Mouse (Mus musculus) kidney, embryonic 15.5 days (tissue): ENCODE measurements around the gene Ripk1. TPM values are rescaled to one million over a fixed set of nuclear protein-coding genes. Genes with fewer than 3 reads are reported as not detected.
A peak's percentile ranks its signal among the peaks of the same experiment; 100 is the strongest.

Experiments used
- ATAC-seq: fragments of 200-750 bp; cut with Nextera tagmentation; replicated peaks from 2 replicates; pipeline ENCODE4 v1.8.0; 2017; ENCODE audit warnings: moderate TSS enrichment; ENCODE audit not compliant: low FRiP score
- H3K27ac ChIP-seq: fragments of 300-500 bp; sonication (generic); 2 replicates; pipeline ENCODE4 v1.5.1; 2015; ENCODE audit warnings: mild to moderate bottlenecking, inconsistent platforms
- H3K27me3 ChIP-seq: fragments of 300-500 bp; sonication (generic); 2 replicates; pipeline ENCODE4 v1.6.1; 2015; ENCODE audit warnings: inconsistent platforms
- H3K36me3 ChIP-seq: fragments of 300-500 bp; sonication (generic); 2 replicates; pipeline ENCODE4 v1.6.1; 2015; ENCODE audit warnings: inconsistent platforms
- H3K4me1 ChIP-seq: fragments of 300-500 bp; sonication (generic); 2 replicates; pipeline ENCODE4 v1.6.1; 2015; ENCODE audit warnings: inconsistent platforms
- H3K4me2 ChIP-seq: fragments of 300-500 bp; sonication (generic); 2 replicates; pipeline ENCODE4 v1.6.1; 2015; ENCODE audit warnings: moderate library complexity, mild to moderate bottlenecking, inconsistent platforms
- H3K4me3 ChIP-seq: fragments of 300-500 bp; sonication (generic); replicated peaks from 2 replicates; pipeline ENCODE4 v1.5.1; 2015; ENCODE audit warnings: mild to moderate bottlenecking, inconsistent platforms
- H3K9ac ChIP-seq: fragments of 300-500 bp; sonication (generic); 2 replicates; pipeline ENCODE4 v1.6.1; 2015; ENCODE audit warnings: mild to moderate bottlenecking, inconsistent platforms
- H3K9me3 ChIP-seq: fragments of 300-500 bp; sonication (generic); replicated peaks from 2 replicates; pipeline ENCODE4 v1.6.1; 2016; ENCODE audit warnings: inconsistent platforms
- WGBS: fragments of 180-500 bp; shearing (Covaris S2); methylation state at CpG from one replicate; pipeline ENCODE4 v1.1.7; 2015; ENCODE audit warnings: mixed read lengths; 5-methylcytosine and 5-hydroxymethylcytosine counted together
- polyA plus RNA-seq: library from polyadenylated mRNA; unstranded; fragments of >200 nt; fragmentation: Nextera tagmentation; extraction: Ambion mirVana; gene quantifications from 2 replicates; pipeline ENCODE4 v1.2.1, GENCODE M21; 2015

Gene Ripk1
- polyA plus RNA-seq, 1 experiment from 2014 or later, result 18.6 TPM

DNA sequence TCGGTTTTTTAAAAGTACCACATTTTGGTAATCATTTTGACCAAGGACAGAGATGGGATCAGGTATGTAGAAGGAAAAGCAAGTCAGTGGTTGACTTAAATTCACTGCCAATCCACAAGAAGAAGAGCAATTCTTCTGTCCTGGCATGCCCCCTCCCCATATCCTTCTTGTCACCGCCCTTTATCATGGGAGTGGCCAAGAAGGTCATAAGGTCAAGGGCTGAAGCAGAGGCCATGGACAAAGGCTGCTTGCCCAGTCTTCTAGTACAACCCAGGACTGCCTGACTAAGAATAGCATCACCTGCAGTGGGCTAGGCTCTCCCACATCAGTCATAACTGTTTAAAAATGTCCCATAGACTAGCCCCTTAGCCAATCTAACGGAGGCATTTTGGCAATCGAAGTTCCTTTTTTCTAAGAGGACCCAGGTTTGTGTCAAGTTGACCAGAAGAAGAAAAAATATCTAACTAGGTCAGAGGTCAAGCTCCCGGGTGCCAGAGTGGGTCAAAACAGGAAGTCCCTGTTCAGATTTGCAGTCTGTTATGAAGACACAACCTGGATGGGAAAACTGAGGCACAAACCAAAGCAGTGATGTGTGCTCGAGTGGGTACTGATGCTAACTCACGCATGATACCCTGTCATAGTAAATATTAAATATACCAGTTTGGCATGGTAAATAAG lies 41.7 kb downstream of the Ripk1 start:
- no peaks in the 10 kb centered on the region for H3K9me3 ChIP-seq
- no peak overlapping the region for H3K9ac ChIP-seq
- H3K27ac ChIP-seq, result no peak overlapping the region
- no peaks in the 10 kb centered on the region for H3K27me3 ChIP-seq
- ATAC-seq, result no peak
- H3K36me3 ChIP-seq, result peaks cover 16% of the 10 kb centered on the region
- H3K4me3 ChIP-seq, result no peak overlapping the region
- peaks cover 9% of the 10 kb centered on the region for H3K4me1 ChIP-seq
- no peak overlapping the region for H3K4me2 ChIP-seq
- WGBS, result 69% methylated on average over 7 of the region's 7 CpGs

DNA sequence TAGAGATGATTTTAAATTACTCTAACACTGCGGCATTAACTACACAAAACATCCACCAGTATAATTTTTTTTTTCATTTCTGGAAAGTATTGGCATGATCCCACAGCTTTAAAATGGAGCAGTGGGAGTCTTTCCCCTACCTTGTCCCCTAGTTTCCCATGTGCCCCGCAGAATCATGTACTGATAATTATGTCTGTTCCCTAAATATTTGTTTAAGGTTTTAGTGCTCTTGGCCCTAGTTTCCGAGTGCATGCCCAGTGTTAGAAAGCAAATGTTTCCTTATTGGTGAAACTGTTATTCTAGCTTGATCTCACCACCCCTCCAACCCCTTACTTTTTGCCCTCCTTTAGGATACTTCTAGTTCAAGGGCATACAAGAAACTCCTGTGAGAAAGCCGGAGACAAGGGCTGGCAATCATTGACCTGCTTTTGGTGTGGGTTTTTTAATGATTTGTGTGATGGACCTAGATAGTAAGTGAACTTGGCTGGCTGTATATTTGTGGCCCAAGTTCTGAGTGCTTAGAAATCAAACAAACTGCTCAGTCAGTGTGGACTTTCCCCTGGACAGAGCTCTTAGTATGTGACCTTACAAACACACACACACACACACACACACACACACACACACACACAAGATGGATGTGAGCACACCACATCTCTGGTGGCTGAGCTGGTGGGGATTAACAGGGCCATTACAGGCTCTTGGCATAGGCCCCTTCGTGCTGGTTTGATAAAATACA lies 43.5 kb downstream of the Ripk1 start:
- H3K9me3 ChIP-seq, result no peaks in the 10 kb centered on the region
- 65% methylated on average over 5 of the region's 5 CpGs for WGBS
- no peak overlapping the region for H3K27ac ChIP-seq
- H3K27me3 ChIP-seq, result no peaks in the 10 kb centered on the region
- H3K4me2 ChIP-seq, result no peak overlapping the region
- H3K9ac ChIP-seq, result no peak overlapping the region
- peak; percentile 58 for ATAC-seq
- 0 out of 2 replicates have a peak, but pooled peaks cover 2% of the 10 kb centered on the region for H3K4me1 ChIP-seq
- peaks cover 30% of the 10 kb centered on the region for H3K36me3 ChIP-seq
- no peak overlapping the region for H3K4me3 ChIP-seq

DNA sequence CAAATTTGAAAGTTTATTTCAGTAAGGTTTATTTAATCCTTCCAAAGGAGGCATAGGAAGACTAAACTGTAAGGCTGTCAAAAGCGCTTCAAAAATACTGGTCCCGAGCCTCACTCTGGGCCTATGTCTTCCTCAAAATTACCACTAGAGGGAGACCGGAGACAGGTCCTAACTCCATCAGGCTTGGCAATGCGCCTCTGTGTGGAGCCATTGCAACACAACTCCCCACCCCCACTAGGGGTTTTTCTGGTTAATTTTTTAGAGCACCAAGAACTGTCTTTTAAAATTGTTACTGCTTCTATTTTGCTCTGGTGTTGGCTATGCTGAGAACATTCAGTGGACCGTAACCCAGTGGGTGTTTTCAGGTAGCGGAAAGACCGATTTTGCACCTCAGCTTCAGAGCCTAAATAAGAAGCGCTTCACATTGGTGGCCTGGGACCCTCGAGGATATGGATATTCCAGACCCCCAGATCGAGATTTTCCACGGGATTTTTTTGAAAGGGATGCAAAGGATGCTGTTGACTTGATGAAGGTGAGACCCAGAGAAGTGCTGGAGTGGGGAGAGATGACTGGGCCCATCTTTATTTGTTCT lies 44.4 kb downstream of the Ripk1 start:
- no peaks in the 10 kb centered on the region for H3K27me3 ChIP-seq
- H3K4me2 ChIP-seq, result no peak overlapping the region
- peak; percentile 85 for ATAC-seq
- 43% methylated on average over 11 of the region's 11 CpGs for WGBS
- H3K4me3 ChIP-seq, result no peak overlapping the region
- H3K27ac ChIP-seq, result no peak overlapping the region
- no peak overlapping the region for H3K9ac ChIP-seq
- 0 out of 2 replicates have a peak, but pooled peaks cover 2% of the 10 kb centered on the region for H3K4me1 ChIP-seq
- no peaks in the 10 kb centered on the region for H3K9me3 ChIP-seq
- peaks cover 37% of the 10 kb centered on the region for H3K36me3 ChIP-seq

DNA sequence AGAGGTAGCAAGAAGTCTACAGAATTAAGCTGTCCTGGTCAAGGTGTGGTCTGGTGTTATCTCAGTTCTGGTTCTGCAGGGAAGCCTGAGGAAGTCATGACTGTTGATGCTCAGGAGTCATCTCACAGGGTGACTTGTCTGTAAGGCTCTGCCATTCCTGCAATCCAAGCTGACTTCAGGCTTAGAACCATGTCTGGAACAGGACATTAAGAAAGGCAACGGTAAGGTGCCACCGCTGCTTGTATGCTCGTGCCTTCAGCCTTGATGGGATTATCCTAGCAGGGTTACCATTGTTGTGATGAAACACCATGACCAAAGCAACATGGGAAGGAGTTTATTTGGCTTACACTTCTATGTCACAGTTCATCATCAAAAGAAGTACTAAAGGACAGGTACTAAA lies 45.4 kb downstream of the Ripk1 start:
- Histone ChIP-seq H3K9me3 (no peaks in the 10 kb centered on the region), H3K36me3 (peaks cover 44% of the 10 kb centered on the region), H3K4me2 (no peak overlapping the region), H3K4me3 (no peak overlapping the region), H3K27me3 (no peaks in the 10 kb centered on the region), H3K9ac (no peak overlapping the region), H3K4me1 (0 out of 2 replicates have a peak, but pooled peaks cover 2% of the 10 kb centered on the region), H3K27ac (no peak overlapping the region)
- ATAC-seq, result no peak
- WGBS, result 92% methylated on average over 3 of the region's 3 CpGs

DNA sequence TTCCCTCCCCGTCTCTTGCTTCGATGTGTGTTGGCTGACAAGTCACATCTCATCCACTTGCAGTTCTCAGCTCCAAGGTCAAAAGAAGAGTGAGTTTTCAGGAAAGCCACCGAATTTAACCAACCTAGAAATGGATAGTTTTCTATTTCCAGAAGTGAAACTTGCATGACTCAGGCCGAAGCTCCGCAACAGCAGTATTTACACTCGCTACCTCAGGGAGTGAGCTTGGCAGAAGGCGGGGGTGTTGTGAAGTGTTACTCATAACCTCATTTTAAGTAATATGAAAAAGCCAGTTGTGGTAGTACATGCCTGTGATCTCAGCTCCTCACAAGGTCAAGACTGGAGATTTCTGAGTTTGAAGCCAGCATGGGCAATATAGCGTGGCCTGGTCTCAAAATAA lies 48.3 kb downstream of the Ripk1 start:
- Histone ChIP-seq H3K9ac (no peak overlapping the region), H3K4me1 (peaks cover 18% of the 10 kb centered on the region), H3K27ac (no peak overlapping the region), H3K4me2 (no peak overlapping the region), H3K9me3 (no peaks in the 10 kb centered on the region), H3K36me3 (peaks cover 56% of the 10 kb centered on the region), H3K4me3 (no peak overlapping the region), H3K27me3 (no peaks in the 10 kb centered on the region)
- WGBS, result 94% methylated on average over 8 of the region's 8 CpGs
- ATAC-seq, result no peak

DNA sequence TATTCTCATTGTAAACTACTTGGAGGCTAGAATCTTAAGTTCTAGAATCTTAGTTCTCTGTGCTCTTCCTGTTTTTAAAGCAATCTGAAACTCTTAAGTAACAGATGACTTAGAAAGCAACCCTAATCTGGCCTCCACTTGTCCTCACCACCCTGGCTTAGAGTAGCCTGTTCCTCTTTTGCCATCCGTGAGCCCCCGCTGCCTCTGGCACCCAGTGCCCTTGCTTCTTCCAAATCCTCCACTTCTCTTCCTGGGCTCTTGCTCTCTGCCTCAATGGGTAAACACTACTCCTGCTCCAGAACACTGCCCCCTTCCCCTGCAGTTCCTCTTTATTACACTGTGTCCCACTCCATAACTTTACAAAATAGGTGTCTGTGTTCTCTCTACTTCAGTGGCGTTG lies 49.5 kb downstream of the Ripk1 start:
- no peaks in the 10 kb centered on the region for H3K9me3 ChIP-seq
- H3K4me2 ChIP-seq, result no peak overlapping the region
- no peak overlapping the region for H3K4me3 ChIP-seq
- H3K36me3 ChIP-seq, result peaks cover 66% of the 10 kb centered on the region
- H3K9ac ChIP-seq, result no peak overlapping the region
- no peak for ATAC-seq
- WGBS, result 89% methylated on average over 3 of the region's 3 CpGs
- H3K27ac ChIP-seq, result no peak overlapping the region
- peaks cover 16% of the 10 kb centered on the region for H3K4me1 ChIP-seq
- no peaks in the 10 kb centered on the region for H3K27me3 ChIP-seq

DNA sequence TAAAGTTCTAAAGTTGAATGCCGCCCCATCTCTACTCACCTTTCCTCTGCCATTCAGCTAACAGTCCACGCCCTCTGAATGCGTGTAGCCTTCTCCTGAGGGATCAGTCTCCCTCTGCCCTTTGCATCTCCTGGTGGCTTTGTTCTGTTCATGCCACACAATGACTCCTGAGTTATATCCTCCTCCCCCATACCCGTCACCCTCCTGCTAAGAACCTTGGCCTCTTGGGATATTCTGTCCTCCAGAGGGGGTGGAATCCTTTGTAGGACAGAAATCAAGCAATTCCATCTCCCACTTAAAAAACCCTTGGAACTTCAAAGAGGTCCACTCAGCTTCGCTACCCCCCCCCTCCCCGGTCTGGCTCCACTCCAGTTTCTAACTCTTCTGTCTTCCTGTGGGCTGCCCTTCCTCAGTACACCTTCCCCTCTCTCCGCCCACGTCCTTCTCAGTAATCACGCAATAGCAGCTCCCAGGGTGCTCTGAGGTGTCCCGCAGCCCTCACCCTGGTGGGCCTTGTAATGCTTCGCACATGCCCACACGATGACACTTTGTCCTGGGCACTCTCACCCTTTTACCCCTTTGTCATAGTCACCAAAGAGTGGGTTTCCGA lies 51.6 kb downstream of the Ripk1 start:
- no peak overlapping the region for H3K4me2 ChIP-seq
- H3K27ac ChIP-seq, result 0 out of 2 replicates have a peak overlapping the region, but pooled peaks have one; percentile 41
- H3K36me3 ChIP-seq, result peaks cover 67% of the 10 kb centered on the region
- no peak overlapping the region for H3K9ac ChIP-seq
- peaks cover 16% of the 10 kb centered on the region for H3K4me1 ChIP-seq
- no peaks in the 10 kb centered on the region for H3K27me3 ChIP-seq
- no peaks in the 10 kb centered on the region for H3K9me3 ChIP-seq
- no peak for ATAC-seq
- no peak overlapping the region for H3K4me3 ChIP-seq
- 69% methylated on average over 13 of the region's 13 CpGs for WGBS

DNA sequence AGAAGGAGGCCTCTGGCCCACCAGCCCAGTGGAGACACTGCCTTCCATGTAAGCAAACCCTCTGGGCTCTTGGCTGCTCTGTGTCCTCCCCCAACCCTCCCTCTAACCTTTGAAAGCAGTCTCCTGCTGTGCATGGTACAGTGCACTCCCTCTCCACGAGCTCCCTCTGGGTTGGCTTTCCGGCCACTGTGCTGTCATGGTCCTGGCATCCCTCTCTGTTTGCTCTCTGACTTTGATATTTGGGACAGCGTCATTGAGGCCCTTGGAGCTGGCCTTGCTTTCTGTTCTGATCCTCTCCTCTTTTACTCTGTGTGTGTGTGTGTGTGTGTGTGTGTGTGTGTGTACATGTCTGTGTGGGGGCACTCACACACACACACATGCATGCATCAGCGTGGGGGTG lies 52.2 kb downstream of the Ripk1 start:
- H3K27ac ChIP-seq, result peak overlapping the region; percentile 41; the same call in 1 of the 2 replicates
- WGBS, result 56% methylated on average over 4 of the region's 4 CpGs
- peaks cover 16% of the 10 kb centered on the region for H3K4me1 ChIP-seq

DNA sequence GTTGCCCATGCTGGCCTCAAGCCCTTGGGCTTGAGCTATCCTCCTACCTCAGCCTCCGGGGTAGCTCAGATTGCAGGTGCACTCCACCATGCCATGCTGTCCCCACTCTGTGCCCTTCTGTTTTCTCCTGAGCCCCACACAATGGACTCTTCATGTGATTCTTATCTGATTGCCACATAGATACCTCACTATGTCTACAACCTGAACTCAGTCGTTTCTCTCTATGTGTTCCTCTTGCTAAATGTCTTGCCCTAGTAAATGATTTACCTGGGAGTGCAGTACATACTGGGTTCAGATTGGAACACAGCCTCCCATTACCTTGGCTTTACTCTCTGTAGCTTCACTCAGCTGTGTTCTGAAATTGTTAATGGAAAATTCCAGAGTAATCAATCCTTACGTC lies 52.8 kb downstream of the Ripk1 start:
- Histone ChIP-seq H3K27me3 (no peaks in the 10 kb centered on the region), H3K9me3 (no peaks in the 10 kb centered on the region), H3K36me3 (peaks cover 66% of the 10 kb centered on the region), H3K9ac (no peak overlapping the region), H3K4me2 (no peak overlapping the region), H3K4me3 (no peak overlapping the region), H3K27ac (0 out of 2 replicates have a peak overlapping the region, but pooled peaks have one; percentile 41), H3K4me1 (peaks cover 16% of the 10 kb centered on the region)
- WGBS, result 75% methylated on average over 3 of the region's 3 CpGs
- peak; percentile 64 for ATAC-seq

More for the DNA sequence above, 52.2 kb downstream of the Ripk1 start:
- peaks cover 65% of the 10 kb centered on the region for H3K36me3 ChIP-seq
- no peaks in the 10 kb centered on the region for H3K27me3 ChIP-seq
- H3K4me2 ChIP-seq, result no peak overlapping the region
- peak; percentile 81; the same call in 1 of the 2 replicates for ATAC-seq
- no peak overlapping the region for H3K9ac ChIP-seq
- H3K9me3 ChIP-seq, result no peaks in the 10 kb centered on the region
- no peak overlapping the region for H3K4me3 ChIP-seq

DNA sequence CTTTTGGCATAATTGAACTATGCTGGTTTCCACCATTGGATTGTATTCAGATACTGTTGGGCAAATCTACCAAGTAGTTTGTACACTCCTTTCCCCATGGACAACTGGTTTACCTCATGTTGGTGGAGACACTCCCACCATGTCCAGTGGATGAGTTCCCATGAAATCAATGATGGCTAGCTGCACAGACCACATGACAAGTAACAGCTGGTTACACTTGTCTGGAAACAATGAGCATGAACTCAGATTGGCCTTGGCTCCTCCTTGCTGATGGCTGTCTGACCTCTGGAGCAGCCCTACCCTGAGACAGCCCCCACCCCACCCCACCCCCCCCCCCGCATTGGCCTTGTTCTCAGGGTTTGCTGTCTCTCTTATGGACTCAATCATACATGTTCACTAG lies 55.1 kb downstream of the Ripk1 start:
- Histone ChIP-seq H3K36me3 (peaks cover 62% of the 10 kb centered on the region), H3K4me2 (no peak overlapping the region), H3K9ac (no peak overlapping the region), H3K4me3 (no peak overlapping the region), H3K27me3 (no peaks in the 10 kb centered on the region), H3K9me3 (no peaks in the 10 kb centered on the region), H3K4me1 (peaks cover 16% of the 10 kb centered on the region), H3K27ac (no peak overlapping the region)
- no peak for ATAC-seq
- 100% methylated on average over 1 of the region's 1 CpGs for WGBS

DNA sequence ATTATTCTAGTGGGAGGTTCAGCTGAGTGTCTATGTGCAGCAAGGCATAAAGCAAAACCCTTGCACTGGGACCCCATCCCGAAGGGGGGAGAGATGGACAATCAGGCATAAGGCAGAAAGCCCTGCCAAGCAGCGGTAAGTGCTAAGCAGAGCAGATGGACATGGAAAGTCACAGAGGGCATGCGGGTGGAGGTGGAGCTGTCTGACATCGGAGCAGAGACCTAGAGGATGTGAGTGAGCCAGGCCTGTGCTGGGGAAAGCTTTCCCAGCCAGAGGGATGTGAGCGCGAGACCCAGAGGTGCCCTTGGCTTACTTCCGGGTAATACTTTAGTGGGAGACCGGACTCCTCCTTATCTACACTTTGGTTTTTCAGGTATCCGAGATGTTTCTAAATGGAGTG lies 57.9 kb downstream of the Ripk1 start:
- H3K4me2 ChIP-seq, result no peak overlapping the region
- H3K4me3 ChIP-seq, result no peak overlapping the region
- no peaks in the 10 kb centered on the region for H3K9me3 ChIP-seq
- no peak overlapping the region for H3K9ac ChIP-seq
- ATAC-seq, result no peak
- H3K27ac ChIP-seq, result no peak overlapping the region
- 89% methylated on average over 9 of the region's 9 CpGs for WGBS
- H3K36me3 ChIP-seq, result peaks cover 72% of the 10 kb centered on the region
- H3K4me1 ChIP-seq, result no peaks in the 10 kb centered on the region; the same call in 1 of the 2 replicates
- H3K27me3 ChIP-seq, result no peaks in the 10 kb centered on the region

DNA sequence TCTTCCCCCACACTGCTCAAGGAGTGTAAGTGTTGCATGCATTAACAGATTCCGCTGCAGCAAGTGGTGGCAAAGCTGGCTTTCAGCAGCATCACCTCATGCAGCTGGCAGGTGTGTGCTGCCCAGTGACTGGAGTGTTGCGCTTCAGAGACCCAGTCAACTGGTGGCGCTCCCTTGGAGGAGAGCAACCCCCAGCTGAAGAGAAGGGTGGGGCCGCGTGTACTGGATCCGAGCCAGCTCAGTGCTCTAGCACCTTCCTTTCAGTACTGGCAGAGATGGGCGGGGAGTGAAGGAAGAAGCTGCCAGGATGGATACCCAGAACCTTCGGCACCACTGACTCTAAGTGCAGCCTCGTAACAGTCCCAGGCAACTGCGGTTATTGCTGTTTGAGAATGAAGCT lies 60.3 kb downstream of the Ripk1 start:
- 85% methylated on average over 10 of the region's 10 CpGs for WGBS
- Histone ChIP-seq H3K36me3 (peaks cover 58% of the 10 kb centered on the region), H3K4me3 (no peak overlapping the region), H3K27me3 (no peaks in the 10 kb centered on the region), H3K4me2 (no peak overlapping the region), H3K9ac (no peak overlapping the region), H3K4me1 (no peaks in the 10 kb centered on the region), H3K9me3 (no peaks in the 10 kb centered on the region), H3K27ac (no peak overlapping the region)
- no peak for ATAC-seq
